Mouse (Mus musculus) limb, embryonic 10.5 days (tissue): Measurements from ENCODE around the gene Ncam2. TPM values are rescaled to one million over a fixed set of nuclear protein-coding genes. Genes with fewer than 3 reads are reported as not detected.

Source experiments
- DNase-seq: peaks from one replicate; pipeline ENCODE4 v3.0.0-alpha.2; 2017; ENCODE audit warnings: low spot score
- H3K27ac ChIP-seq: fragments of 300-500 bp; sonication (generic); 2 replicates; pipeline ENCODE4 v1.5.1; 2016; ENCODE audit warnings: mild to moderate bottlenecking
- H3K27me3 ChIP-seq: fragments of 300-500 bp; sonication (generic); 2 replicates; pipeline ENCODE4 v1.6.1; 2016; ENCODE audit warnings: low read depth, mild to moderate bottlenecking; ENCODE audit not compliant: poor library complexity, severe bottlenecking
- H3K36me3 ChIP-seq: fragments of 300-500 bp; sonication (generic); 2 replicates; pipeline ENCODE4 v1.6.1; 2016; ENCODE audit warnings: mild to moderate bottlenecking, moderate library complexity
- H3K4me1 ChIP-seq: fragments of 300-500 bp; sonication (generic); 2 replicates; pipeline ENCODE4 v1.6.1; 2016
- H3K4me3 ChIP-seq: fragments of 300-500 bp; sonication (generic); 2 replicates; pipeline ENCODE4 v1.5.1; 2016; ENCODE audit warnings: mild to moderate bottlenecking, moderate library complexity
- H3K9me3 ChIP-seq: fragments of 300-500 bp; sonication (generic); replicated peaks from 2 replicates; pipeline ENCODE4 v1.6.1; 2016; ENCODE audit warnings: mild to moderate bottlenecking
- WGBS: fragments of 180-500 bp; shearing (Covaris S2); methylation state at CpG from one replicate; pipeline ENCODE4 v1.1.7; 2016; 5-methylcytosine and 5-hydroxymethylcytosine counted together
- polyA plus RNA-seq: library from polyadenylated mRNA; unstranded; fragments of >200 nt; fragmentation: Nextera tagmentation; extraction: Ambion mirVana; gene quantifications from 2 replicates; pipeline ENCODE4 v1.2.1, GENCODE M21; 2016

Ncam2 gene
- polyA plus RNA-seq, result 0.09 and 0.40 TPM in 2 replicates

- under 1% methylated on average over 67 of the region's 70 CpGs for WGBS
- Histone ChIP-seq H3K27ac (peak within 1 kb of the TSS; percentile 68), H3K4me1 (peaks cover 16% of the 10 kb centered on the region), H3K9me3 (no peaks in the 10 kb centered on the region), H3K36me3 (no peaks in the 10 kb centered on the region), H3K4me3 (peak within 1 kb of the TSS; percentile 72), H3K27me3 (peaks cover 4% of the 10 kb centered on the region; the same call in 1 of the 2 replicates)
- DNase-seq, result peak; percentile 75
These were observed at the start of gene Ncam2 for GRCm38 (mm10) chr16:81200201-81201071. Ncam2 (plus strand) TSS chr16:81200697.

DNA sequence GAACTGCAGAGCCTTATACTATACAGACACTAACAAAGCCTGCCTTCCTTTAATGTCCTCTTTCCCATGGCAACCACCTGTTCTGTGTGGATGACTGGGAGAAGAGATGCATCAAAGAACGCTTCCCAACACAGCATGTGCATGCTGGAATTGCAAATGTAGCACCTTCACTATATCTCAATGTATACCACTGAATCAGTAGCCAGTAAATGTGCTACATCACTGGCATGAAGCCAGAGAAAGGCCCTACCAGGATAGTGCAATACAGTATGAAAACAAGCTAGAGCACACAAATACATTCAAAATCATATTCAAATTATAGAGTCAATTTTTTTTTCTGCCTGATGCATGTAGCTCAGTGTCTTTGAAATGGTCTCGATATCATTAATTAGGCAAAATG lies 29.7 kb upstream of the Ncam2 start:
- WGBS, result 92% methylated on average over 2 of the region's 2 CpGs
- Histone ChIP-seq H3K4me1 (no peaks in the 10 kb centered on the region), H3K36me3 (no peaks in the 10 kb centered on the region), H3K9me3 (no peaks in the 10 kb centered on the region), H3K27ac (no peak overlapping the region), H3K27me3 (no peaks in the 10 kb centered on the region), H3K4me3 (no peak overlapping the region)
- no peak for DNase-seq

- no peaks in the 10 kb centered on the region for H3K27me3 ChIP-seq
- H3K36me3 ChIP-seq, result no peaks in the 10 kb centered on the region
- no peak overlapping the region for H3K27ac ChIP-seq
- no peak for DNase-seq
- WGBS, result 62% methylated on average over 8 of the region's 8 CpGs
- H3K4me1 ChIP-seq, result no peaks in the 10 kb centered on the region
- H3K9me3 ChIP-seq, result no peaks in the 10 kb centered on the region
- no peak overlapping the region for H3K4me3 ChIP-seq
These were observed 25.1 kb upstream of the Ncam2 start for GRCm38 (mm10) chr16:81175302-81175943.

- no peaks in the 10 kb centered on the region for H3K27me3 ChIP-seq
- 90% methylated on average over 5 of the region's 5 CpGs for WGBS
- no peaks in the 10 kb centered on the region for H3K4me1 ChIP-seq
- no peak overlapping the region for H3K27ac ChIP-seq
- no peaks in the 10 kb centered on the region for H3K9me3 ChIP-seq
- no peak for DNase-seq
- no peak overlapping the region for H3K4me3 ChIP-seq
- H3K36me3 ChIP-seq, result no peaks in the 10 kb centered on the region
These were observed 20.7 kb upstream of the Ncam2 start for GRCm38 (mm10) chr16:81179801-81180200.

DNA sequence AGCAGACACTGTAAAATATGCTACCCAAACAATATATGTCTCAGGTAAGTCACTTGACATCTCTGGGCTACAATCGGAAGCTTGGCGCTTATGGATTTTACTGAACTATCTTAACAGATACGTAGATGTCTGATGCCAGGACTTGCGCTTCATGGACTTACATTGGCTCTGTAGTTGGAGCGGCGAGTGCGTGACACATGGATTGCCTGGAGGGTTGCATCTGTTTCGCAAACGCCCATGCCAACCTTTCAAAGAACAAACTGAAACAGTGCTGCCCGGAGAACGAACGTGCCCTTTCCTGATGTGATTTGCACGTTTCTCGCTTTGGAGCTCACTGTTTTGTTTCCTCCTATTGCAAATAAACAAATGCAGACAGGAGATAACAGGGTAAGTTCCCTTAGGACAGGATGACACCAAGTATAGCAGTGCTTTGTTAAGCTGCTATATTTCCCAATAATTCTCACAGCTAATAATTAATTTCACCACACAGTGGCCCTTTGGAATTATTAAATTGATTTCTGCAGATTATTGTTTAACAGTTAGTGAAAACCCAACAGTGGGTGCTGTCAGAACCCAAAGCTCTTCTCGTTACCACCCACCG lies 12.8 kb upstream of the Ncam2 start:
- DNase-seq, result no peak
- Histone ChIP-seq H3K4me1 (no peaks in the 10 kb centered on the region), H3K9me3 (no peaks in the 10 kb centered on the region), H3K27me3 (no peaks in the 10 kb centered on the region), H3K4me3 (no peak overlapping the region), H3K36me3 (no peaks in the 10 kb centered on the region), H3K27ac (no peak overlapping the region)
- WGBS, result 85% methylated on average over 16 of the region's 16 CpGs

DNA sequence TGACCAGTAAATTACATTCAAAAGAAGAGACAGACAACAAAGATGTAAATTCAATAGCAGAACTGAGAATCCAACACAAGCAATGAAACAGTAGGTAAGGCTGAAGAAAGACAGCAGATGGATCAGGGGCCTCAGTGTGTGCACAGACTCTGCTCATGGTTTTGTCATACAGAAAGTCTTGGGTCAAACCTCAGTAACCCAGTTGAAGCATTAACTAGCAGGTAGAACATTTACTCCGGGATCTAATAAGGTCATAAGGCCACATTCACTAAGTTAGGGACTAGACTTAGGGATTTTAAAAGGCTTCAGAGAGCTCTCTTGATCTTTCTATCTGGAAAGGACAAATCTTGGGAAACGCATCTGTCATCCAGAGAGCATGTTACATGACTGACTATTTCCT lies 8.9 kb upstream of the Ncam2 start:
- 87% methylated on average over 2 of the region's 2 CpGs for WGBS
- no peaks in the 10 kb centered on the region for H3K36me3 ChIP-seq
- H3K27me3 ChIP-seq, result no peaks in the 10 kb centered on the region

DNA sequence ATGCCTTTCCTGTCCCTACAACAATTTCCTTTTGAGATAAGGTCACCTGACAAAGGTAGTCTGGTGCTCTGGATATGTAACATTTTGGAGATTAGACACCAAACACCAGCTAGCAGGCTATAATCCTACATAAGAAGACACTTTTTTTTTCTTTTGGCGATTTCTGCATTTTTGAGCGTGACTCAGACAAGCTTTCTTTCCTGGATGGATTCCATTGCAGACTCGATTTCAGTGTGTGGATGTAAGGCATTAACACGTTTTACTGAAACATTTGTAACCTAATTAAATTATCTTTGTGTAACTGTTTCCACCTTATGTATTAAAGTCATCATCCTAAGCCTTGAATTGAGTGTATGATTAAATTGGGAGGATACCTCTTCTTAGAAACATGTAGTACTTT lies 7.9 kb upstream of the Ncam2 start:
- DNase-seq, result no peak
- Histone ChIP-seq H3K4me3 (no peak overlapping the region), H3K36me3 (no peaks in the 10 kb centered on the region), H3K27me3 (no peaks in the 10 kb centered on the region), H3K27ac (no peak overlapping the region), H3K4me1 (no peaks in the 10 kb centered on the region), H3K9me3 (no peaks in the 10 kb centered on the region)
- WGBS, result 83% methylated on average over 4 of the region's 4 CpGs

More for the DNA sequence above, 8.9 kb upstream of the Ncam2 start:
- H3K27ac ChIP-seq, result no peak overlapping the region
- no peaks in the 10 kb centered on the region for H3K4me1 ChIP-seq
- no peak overlapping the region for H3K4me3 ChIP-seq
- DNase-seq, result no peak
- H3K9me3 ChIP-seq, result no peaks in the 10 kb centered on the region

- no peak overlapping the region for H3K4me3 ChIP-seq
- no peak overlapping the region for H3K27ac ChIP-seq
- H3K36me3 ChIP-seq, result no peaks in the 10 kb centered on the region
- 80% methylated on average over 5 of the region's 5 CpGs for WGBS
- peaks cover 4% of the 10 kb centered on the region; the same call in 1 of the 2 replicates for H3K27me3 ChIP-seq
- H3K9me3 ChIP-seq, result no peaks in the 10 kb centered on the region
- DNase-seq, result no peak
- peaks cover 13% of the 10 kb centered on the region for H3K4me1 ChIP-seq
These were observed 1.0 kb upstream of the Ncam2 start for GRCm38 (mm10) chr16:81199467-81199866.

DNA sequence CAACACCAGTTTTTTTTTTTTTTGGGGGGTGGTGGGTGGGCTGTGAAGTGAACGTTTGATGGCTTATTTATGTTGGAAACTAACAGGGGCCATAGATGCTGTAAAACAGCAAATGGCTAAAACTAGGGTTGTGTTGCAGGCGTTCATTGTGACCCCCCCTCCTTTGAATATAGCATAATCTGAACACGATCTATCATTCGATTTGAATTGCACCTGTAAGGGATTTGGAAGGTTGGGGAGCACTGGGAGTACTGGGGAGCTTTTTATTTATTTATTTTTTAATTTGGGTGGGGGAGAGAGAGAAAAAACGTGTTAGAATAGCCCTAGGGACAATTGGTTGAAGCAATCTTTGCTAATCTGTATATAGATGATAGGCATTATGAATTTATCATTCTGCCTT lies 974 bp downstream of the Ncam2 start:
- Histone ChIP-seq H3K36me3 (no peaks in the 10 kb centered on the region), H3K9me3 (no peaks in the 10 kb centered on the region), H3K4me3 (no peak overlapping the region), H3K27ac (no peak overlapping the region), H3K27me3 (peaks cover 4% of the 10 kb centered on the region; the same call in 1 of the 2 replicates), H3K4me1 (peaks cover 16% of the 10 kb centered on the region)
- DNase-seq, result no peak
- WGBS, result 41% methylated on average over 5 of the region's 5 CpGs

DNA sequence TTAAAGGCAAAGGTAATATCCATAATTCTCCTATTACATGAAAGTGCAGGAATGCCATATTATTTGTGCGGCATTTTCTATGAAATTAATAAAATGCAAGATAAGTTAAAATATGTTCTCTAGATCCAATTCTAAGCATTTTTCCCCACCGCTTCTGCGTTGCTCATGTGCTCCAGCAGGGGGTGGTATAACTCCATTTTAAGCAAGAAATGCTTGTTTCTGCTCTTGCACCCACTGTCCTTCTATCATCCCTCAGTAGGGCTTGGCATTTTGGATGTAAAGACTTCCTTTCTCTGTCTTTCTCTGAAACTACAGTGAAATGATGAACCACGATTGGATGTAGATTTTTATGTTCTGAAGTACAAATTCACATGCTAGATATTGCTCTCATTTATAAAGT lies 1.5 kb downstream of the Ncam2 start:
- Histone ChIP-seq H3K9me3 (no peaks in the 10 kb centered on the region), H3K4me3 (no peak overlapping the region), H3K27ac (no peak overlapping the region), H3K36me3 (no peaks in the 10 kb centered on the region), H3K4me1 (peaks cover 16% of the 10 kb centered on the region), H3K27me3 (peaks cover 4% of the 10 kb centered on the region; the same call in 1 of the 2 replicates)
- peak; percentile 56 for DNase-seq
- 10% methylated on average over 4 of the region's 4 CpGs for WGBS

DNA sequence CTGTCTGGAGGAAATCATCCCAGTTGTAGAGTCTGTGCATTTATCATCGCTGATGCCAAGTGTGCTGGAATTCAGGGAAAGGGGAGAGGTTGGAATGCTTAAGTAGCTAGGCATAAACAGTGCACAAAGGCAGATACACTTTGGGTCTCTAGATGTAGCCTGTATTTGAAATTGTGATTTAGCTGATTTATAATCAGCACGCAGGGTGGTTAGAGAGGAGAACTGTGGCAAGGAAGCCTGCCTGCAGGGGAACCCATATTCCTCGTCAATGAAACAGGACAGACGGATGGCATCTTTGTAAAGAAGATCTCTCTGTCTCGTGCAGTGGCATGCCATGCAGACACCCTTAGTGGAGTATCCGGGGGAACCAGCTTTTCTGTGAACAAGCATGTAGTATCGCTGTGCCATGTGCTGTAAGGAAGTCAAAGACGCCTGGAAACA lies 2.2 kb downstream of the Ncam2 start:
- Histone ChIP-seq H3K4me1 (peaks cover 16% of the 10 kb centered on the region), H3K36me3 (no peaks in the 10 kb centered on the region), H3K9me3 (no peaks in the 10 kb centered on the region), H3K27me3 (peaks cover 4% of the 10 kb centered on the region; the same call in 1 of the 2 replicates), H3K4me3 (no peak overlapping the region), H3K27ac (no peak overlapping the region)
- WGBS, result 84% methylated on average over 8 of the region's 8 CpGs
- no peak for DNase-seq

- Histone ChIP-seq H3K4me3 (no peak overlapping the region), H3K9me3 (no peaks in the 10 kb centered on the region), H3K4me1 (peaks cover 16% of the 10 kb centered on the region), H3K36me3 (no peaks in the 10 kb centered on the region), H3K27ac (no peak overlapping the region; the same call in 1 of the 2 replicates), H3K27me3 (peaks cover 4% of the 10 kb centered on the region; the same call in 1 of the 2 replicates)
- no peak for DNase-seq
- 78% methylated on average over 12 of the region's 12 CpGs for WGBS
These were observed 4.0 kb downstream of the Ncam2 start for GRCm38 (mm10) chr16:81204405-81205034.
